Mouse (Mus musculus): ENCODE measurements around the gene Pkm.

The Pkm gene

GRCm38 (mm10) chr9:59655958-59656634 lies at the start of gene Pkm:
TSS of gene Pkm (plus strand) at chr9:59656368.
- peak; percentile 99 for DNase-seq (ENCODE audit: extremely low read depth, low read depth, low spot score)

DNA sequence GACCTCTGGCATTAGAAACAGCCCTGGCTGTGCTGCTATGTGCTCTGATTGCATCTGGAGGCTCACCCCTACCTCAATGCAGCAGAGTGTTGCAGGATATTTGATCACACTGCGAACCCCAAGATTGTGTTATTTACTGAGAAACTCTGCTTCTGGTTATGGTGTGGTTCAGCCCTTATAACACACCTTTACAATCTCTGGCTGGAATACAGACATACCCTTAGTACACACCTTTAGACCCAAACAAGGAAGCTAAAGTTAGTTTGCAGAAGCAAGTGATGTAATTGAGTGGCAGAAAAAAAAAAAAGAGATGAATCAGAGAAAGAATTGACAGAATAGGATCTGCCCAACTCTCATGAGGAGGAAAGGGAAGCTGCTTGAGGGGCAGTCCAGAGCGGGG lies 45.2 kb upstream of the Pkm start:
- DNase-seq (ENCODE audit: extremely low read depth, low read depth, low spot score), result no peak

- DNase-seq (ENCODE audit: extremely low read depth, low read depth, low spot score), result no peak
Measured at GRCm38 (mm10) chr9:59615797-59616196, 40.4 kb upstream of the Pkm start.

GRCm38 (mm10) chr9:59616622-59617306 lies 39.4 kb upstream of the Pkm start, which contains the start of gene Parp6:
TSS of gene Parp6 (plus strand) at chr9:59617284.
- DNase-seq (ENCODE audit: extremely low read depth, low read depth, low spot score), result peak; percentile 68

GRCm38 (mm10) chr9:59617307-59617973 lies 38.7 kb upstream of the Pkm start:
- DNase-seq (ENCODE audit: extremely low read depth, low read depth, low spot score), result no peak

DNA sequence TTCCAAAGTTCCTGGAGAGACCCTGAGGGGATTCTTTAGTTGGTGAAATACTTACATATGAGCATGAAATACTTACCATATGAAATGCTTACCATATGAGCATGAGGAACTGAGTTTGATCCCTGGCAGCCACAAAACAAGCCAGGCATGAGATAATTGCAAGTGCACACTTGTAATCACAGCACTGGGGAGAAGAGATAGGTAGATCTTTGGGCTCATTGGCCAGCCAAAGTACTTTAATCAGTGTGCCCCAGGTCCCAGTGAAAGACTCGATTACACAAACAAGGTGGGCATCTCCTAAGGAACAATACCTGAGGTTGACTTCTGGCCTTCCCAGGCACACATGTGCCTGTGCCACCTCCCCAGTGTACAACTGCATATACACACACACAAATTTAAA lies 17.8 kb upstream of the Pkm start:
- no peak for DNase-seq (ENCODE audit: extremely low read depth, low read depth, low spot score)

DNA sequence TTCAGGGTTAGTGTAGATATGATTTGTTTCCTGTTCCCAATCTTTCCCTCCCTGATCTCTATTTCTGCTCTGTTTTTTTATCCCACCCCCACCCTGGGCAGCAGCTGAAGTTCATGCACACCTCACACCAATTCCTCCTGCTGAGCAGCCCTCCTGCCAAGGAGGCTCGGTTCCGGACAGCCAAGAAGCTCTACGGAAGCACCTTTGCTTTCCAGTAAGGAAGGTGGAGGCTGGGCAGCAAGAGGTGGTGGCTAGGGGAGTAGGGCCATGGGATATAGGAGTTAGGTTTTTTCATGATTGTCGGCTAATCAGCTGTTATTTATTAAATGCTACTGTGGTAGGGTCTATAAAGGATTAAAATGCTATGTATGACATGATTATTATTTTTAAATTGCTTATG lies 16.2 kb upstream of the Pkm start:
- DNase-seq (ENCODE audit: extremely low read depth, low read depth, low spot score), result no peak

DNA sequence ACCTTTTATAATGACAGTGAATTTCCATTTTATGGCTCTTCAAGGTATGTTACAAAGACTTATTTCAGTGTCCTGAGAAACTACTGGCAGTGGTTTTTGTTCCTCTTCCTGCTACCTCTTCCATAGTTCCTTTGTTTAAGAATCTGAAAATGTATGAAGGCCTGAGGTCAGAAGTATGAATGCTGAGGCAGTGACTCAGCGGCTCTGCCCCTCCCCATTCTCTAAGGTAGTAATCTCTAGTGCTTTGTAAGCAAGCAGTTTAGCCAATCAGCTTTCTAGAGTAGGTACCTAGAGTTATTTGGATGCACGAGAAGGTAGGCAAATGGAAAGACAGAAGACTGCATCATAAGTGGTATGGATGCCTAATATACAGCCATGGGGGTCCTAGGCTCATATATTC lies 14.8 kb upstream of the Pkm start:
- DNase-seq (ENCODE audit: extremely low read depth, low read depth, low spot score), result no peak

DNA sequence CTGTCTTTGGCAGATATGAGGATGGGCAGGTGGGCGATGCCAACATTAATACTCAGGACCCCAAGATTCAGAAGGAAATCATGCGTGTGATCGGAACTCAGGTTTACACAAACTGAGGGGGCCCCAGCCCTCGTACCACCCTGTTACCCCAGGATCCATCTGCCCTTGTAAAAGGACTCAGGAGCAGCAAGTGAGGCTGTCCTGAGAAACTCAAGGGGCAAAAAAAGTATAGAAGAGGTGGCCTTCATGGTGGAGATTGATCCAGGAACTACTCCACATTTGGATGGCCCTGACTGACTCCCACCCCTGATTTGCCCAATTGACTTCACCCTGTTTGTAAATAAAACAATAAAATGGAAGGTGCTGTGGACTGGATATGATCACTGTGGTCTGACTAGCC lies 6.3 kb upstream of the Pkm start:
- DNase-seq (ENCODE audit: extremely low read depth, low read depth, low spot score), result no peak

- no peak for DNase-seq (ENCODE audit: extremely low read depth, low read depth, low spot score)
Measured at GRCm38 (mm10) chr9:59653371-59653770, 2.8 kb upstream of the Pkm start.

- no peak for DNase-seq (ENCODE audit: extremely low read depth, low read depth, low spot score)
Measured at GRCm38 (mm10) chr9:59654450-59654983, 1.7 kb upstream of the Pkm start.

DNA sequence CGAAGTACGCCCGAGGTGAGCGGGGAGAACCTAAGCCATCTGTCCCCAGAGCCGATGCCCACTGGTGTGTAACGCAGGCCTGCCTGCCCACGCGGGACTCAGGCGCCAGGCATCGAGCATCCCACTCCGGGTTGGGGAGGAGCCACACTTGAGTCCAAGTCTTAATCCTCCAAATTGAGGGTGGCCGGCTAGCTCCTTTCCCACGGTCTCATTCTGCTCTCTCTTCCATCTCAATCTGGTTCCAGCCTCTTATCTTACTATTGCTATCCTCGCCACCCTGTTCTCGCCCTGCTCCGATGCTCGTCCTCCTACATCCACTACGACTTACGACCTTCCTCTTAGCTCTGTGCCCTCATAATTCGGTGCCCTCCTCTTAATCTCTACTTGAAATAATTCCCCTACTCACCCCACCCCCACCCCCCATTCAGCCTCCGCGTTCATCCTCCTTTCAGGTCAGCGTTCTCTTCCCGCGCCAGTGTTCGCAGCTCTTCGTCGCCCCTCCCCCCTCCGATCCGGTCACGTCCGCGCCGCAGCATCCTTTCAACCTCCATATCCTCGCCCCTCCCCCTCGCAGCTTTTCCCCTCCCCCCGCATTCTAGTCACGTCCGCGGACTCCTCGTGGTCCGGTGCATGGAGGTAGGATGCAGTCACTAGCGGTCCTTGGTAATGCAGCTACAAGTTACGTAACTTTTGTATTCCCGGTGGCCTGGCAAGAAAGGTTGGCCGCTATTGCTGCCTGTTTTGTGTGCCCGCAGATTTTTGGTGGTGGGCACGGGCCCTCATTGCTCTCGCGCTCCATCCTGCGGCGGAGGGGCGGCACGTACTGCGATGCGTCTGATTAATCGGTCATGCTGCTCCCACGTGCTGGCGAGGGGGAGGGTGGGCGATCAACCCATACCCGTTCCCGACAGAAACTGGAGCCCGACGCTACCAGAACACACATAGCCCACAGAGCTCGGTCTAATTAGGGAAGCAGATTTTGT lies 758 bp downstream of the Pkm start:
- no peak for DNase-seq (ENCODE audit: extremely low read depth, low read depth, low spot score)

DNA sequence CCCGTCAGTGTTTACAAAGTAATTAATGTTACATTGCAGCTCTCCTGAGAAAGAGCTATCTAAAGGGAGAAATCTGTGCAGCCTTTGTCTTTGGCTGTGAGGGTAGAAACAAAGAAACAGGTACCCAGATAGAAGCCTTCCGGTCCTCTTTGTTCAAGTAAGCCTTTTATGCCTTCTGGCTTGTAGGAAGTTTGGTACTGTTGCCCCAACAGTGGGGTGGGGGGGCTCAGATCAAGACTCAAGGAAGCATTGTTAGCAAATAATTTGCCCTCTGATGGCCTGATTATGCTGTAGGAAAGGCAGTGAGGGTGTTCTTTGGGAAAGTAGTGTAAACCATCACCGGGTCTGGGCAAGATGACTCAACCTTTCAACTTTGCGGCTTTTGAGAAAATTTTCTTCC lies 2.0 kb downstream of the Pkm start:
- no peak for DNase-seq (ENCODE audit: extremely low read depth, low read depth, low spot score)

- peak; percentile 82 for DNase-seq (ENCODE audit: extremely low read depth, low read depth, low spot score)
Measured at GRCm38 (mm10) chr9:59659036-59660026, 3.2 kb downstream of the Pkm start.

DNA sequence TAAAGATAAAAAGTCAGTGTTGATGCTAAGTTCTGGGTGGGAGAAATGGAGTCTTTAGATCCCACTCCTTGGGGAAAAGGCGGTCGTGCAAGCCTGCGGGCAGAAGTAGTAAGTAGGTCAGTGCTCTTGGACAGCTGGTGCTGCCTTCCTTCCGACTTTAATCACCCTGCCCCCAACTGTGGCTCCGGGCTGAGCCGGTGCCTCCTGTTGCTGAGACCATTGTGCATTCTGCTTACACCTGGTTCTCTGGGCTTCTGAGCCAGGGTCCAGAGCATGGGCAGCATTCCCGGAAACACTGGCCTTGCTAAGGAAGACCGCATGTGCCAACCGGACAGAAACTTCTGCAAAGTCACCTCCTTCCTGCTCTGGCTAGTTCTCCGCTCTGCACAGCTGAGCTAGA lies 4.3 kb downstream of the Pkm start:
- no peak for DNase-seq (ENCODE audit: extremely low read depth, low read depth, low spot score)

DNA sequence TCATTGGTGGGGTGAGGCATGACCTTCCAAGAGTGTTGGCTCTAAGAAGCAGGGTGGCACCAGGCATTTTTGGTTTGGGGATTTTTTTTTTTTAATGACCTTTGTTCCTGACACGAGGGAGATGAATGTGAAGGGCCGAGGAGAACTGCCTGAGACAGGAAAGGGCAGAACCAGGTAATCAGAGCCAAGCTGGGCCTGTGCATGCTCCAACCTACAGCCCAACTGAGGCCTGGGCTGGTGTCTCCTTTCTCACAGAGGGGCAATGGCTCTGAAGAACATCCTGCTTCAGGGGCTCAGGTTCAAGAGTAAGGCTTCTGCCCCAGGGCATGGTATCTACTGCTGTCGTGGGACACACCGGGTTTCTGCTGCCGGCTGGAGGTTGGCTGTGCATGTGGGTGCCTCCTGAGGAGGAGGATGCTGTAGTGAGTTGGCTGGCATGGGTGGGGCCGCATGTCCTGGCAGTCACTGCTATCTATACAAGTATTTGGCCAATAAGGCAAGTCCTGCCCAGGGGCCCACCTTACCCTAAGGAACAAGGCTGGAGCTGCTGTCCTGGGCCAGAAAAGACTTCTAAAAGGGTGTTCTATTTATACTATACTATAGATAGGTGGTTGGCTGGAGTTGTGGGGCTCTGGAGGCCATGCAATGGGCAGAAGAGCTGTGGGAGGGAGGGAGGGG lies 5.3 kb downstream of the Pkm start:
- no peak for DNase-seq (ENCODE audit: extremely low read depth, low read depth, low spot score)

GRCm38 (mm10) chr9:59663226-59663625 lies 7.1 kb downstream of the Pkm start:
- no peak for DNase-seq (ENCODE audit: extremely low read depth, low read depth, low spot score)

- DNase-seq (ENCODE audit: extremely low read depth, low read depth, low spot score), result no peak
Measured at GRCm38 (mm10) chr9:59663957-59664356, 7.8 kb downstream of the Pkm start.

DNA sequence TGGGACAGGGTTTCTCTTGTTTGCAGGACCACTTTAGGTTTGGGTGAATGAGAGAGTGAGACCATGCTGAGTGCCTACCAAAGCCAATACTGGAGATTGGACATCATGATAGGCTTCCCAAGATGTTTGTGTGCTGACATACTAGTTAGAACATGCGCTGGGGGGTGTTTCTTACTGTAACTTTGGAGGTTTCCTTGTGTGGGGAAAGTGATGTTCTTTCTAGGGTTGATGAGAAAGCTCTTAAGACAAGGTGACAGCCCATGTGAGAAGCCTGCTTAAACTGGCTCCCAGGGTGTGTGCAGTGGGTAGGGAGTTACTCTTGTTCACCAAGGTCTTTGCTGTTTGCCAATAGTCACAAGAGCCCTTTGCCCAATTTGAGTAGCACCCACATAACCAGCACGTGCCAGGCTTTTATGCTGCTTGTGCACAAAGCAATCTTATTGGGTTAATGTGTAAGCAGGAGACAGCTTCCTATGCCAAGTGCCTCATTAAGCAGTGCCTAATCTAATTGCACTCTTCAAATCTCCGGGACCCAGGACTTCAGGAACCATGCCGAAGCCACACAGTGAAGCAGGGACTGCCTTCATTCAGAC lies 8.6 kb downstream of the Pkm start:
- peak; percentile 50 for DNase-seq (ENCODE audit: extremely low read depth, low read depth, low spot score)

Data from fat pad, adult 2 months (tissue).